Mouse (Mus musculus) erythroblast, embryonic 14.5 days (primary cell): ENCODE measurements around the gene Ttc16.

Experiments
- GATA1 ChIP-seq: IDR thresholded peaks from 2 replicates; pipeline ENCODE4 v1.6.1; 2012; ENCODE audit warnings: low read length, inconsistent platforms, mixed read lengths
- TAL1 ChIP-seq: IDR thresholded peaks from 3 replicates; pipeline ENCODE4 v1.6.1; 2012; ENCODE audit warnings: low read length, inconsistent platforms, mixed read lengths

- no peak for TF ChIP-seq GATA1
- no peak for TF ChIP-seq TAL1
These were observed 4.3 kb upstream of the Ttc16 start for GRCm38 (mm10) chr2:32779714-32780113.
